Mouse (Mus musculus): ENCODE measurements around the gene Ccdc28a. TPM values are rescaled to one million over a fixed set of nuclear protein-coding genes. Genes with fewer than 3 reads are reported as not detected.

The Ccdc28a gene
- polyA plus RNA-seq, 1 experiment: 1.2 TPM

DNA sequence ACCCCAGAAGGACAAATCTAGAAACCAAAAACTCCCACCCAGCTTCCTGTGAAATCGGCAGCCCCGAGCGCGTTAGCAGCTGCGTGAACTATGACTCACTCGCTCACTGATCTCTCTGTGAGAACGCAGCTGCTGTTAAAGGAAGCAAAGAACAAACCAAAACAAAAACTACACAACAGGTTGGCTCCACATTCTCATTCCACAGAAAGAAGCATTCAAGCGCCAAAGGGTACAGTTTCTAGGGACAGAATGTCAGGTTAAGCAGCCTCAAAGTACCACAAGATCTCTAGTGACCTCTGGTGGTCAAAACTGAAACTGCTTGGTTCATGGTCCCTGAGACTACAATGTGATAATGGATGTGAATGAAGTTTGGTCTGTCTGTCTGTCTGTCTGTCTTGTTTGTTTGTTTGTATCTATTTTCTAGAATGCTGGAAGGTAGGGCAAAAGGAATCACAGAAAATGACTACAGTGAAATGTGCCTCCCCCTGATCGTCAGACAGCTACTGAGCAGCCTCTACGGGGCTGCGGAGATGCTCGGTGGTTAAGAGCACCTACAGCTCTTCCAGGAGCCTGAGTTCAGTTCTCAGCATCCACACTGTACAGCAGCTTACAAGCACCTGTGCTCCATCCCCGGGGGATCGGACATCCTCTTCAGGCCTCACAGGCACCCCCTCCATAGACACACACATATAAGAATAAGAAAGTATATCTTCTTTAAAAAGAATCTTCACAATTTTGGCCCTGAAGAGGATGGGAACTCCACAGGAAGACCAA is 37.4 kb downstream of the Ccdc28a start:
- Histone ChIP-seq H3K9me3 (peaks cover 19% of the 10 kb centered on the region), H3K36me3 (replicated peaks; ENCODE audit: low read length) (no peaks in the 10 kb centered on the region), H3K4me3 (replicated peaks) (peak overlapping the region; percentile 90), H3K27me3 (replicated peaks) (peaks cover 4% of the 10 kb centered on the region), H3K4me1 (peaks cover 8% of the 10 kb centered on the region; the same call in 1 of the 2 replicates)
- no peak for TF ChIP-seq FLI1 (IDR thresholded peaks at IDR 0.05; ENCODE audit: low read length)
- no peak for TF ChIP-seq GATA1 (IDR thresholded peaks at IDR 0.05; ENCODE audit: borderline replicate concordance, low read length)

DNA sequence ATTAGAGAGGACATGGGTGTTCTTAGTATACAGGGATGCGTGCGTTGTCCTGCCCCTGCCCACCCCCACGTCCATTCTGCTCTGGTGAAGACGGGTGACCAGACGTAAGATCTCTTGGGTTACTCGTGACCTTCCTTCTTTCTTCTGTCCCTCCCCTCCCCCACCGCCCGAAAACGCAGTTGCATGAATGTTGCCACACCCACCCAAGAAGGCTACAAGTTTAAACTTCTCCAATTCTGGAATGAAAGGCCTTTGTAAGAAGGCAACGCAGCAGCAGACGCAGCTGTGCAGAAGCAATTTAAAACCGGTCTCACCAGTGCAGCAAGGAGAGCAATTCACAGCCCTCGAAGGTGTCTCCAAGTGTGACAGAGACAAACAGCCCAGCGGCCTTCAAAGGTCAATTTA is 40.1 kb downstream of the Ccdc28a start:
- TF ChIP-seq GATA1 (IDR thresholded peaks at IDR 0.05; ENCODE audit: borderline replicate concordance, low read length): no peak
- TF ChIP-seq FLI1 (IDR thresholded peaks at IDR 0.05; ENCODE audit: low read length): no peak
- H3K36me3 ChIP-seq (replicated peaks; ENCODE audit: low read length): no peaks in the 10 kb centered on the region
- H3K4me3 ChIP-seq (replicated peaks): no peak overlapping the region
- H3K27me3 ChIP-seq (replicated peaks): peaks cover 4% of the 10 kb centered on the region
- peaks cover 11% of the 10 kb centered on the region for H3K9me3 ChIP-seq
- H3K4me1 ChIP-seq: peaks cover 28% of the 10 kb centered on the region

- Histone ChIP-seq H3K36me3 (replicated peaks; ENCODE audit: low read length) (no peaks in the 10 kb centered on the region), H3K4me3 (replicated peaks) (no peak overlapping the region), H3K4me1 (peaks cover 34% of the 10 kb centered on the region), H3K9me3 (peaks cover 10% of the 10 kb centered on the region), H3K27me3 (replicated peaks) (peaks cover 4% of the 10 kb centered on the region)
- TF ChIP-seq GATA1 (IDR thresholded peaks at IDR 0.05; ENCODE audit: borderline replicate concordance, low read length) (no peak), FLI1 (IDR thresholded peaks at IDR 0.05; ENCODE audit: low read length) (no peak)
These were observed 40.6 kb downstream of the Ccdc28a start for GRCm38 (mm10) chr10:18194156-18194555.

DNA sequence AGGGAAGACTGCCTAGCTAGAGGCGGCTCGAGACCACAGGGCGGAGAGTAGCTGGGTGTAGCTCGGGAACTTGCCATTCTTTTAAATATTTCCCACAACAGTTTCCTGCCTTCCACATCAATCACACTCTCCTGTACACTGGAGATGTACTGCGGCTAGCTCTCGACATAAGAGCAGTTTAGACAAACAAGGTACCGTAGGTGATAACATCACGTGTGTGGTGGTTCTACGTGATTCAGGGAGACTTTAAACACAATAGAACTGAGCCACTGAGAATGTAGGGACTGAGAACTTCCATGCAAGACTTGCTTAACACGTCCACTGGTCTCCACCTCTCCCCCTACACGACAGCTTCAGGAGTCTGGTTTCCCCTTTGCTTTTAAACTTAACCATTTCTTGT is 41.6 kb downstream of the Ccdc28a start:
- H3K27me3 ChIP-seq (replicated peaks): peaks cover 4% of the 10 kb centered on the region
- H3K4me3 ChIP-seq (replicated peaks): no peak overlapping the region
- H3K36me3 ChIP-seq (replicated peaks; ENCODE audit: low read length): no peaks in the 10 kb centered on the region
- peaks cover under 1% of the 10 kb centered on the region; the same call in 1 of the 2 replicates for H3K9me3 ChIP-seq
- TF ChIP-seq GATA1 (IDR thresholded peaks at IDR 0.05; ENCODE audit: borderline replicate concordance, low read length) (no peak), FLI1 (IDR thresholded peaks at IDR 0.05; ENCODE audit: low read length) (no peak)
- peaks cover 35% of the 10 kb centered on the region for H3K4me1 ChIP-seq

GRCm38 (mm10) chr10:18191706-18192105 is 43.1 kb downstream of the Ccdc28a start:
- Histone ChIP-seq H3K4me3 (replicated peaks) (no peak overlapping the region), H3K27me3 (replicated peaks) (peaks cover 4% of the 10 kb centered on the region)
- TF ChIP-seq GATA1 (IDR thresholded peaks at IDR 0.05; ENCODE audit: borderline replicate concordance, low read length) (no peak), FLI1 (IDR thresholded peaks at IDR 0.05; ENCODE audit: low read length) (no peak)

DNA sequence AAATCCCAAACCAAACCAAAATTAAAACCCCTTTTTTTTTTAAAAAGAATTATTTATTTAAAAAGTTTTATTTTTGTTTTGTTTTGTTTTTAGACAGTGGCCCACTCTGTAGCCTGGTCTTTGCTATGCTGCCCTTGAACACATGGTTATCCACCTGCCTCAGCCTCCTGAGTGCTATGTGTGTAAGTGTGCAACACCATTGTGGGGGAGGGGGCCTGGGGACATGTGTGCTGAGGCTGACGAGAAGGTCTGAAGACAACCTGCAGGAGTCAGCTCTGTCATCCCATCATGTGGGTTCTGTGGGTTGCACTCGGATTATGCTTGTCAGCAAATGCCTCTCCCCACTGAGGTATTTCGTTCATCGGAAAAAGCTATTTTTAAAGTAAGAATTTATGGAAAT is 45.3 kb downstream of the Ccdc28a start:
- H3K27me3 ChIP-seq (replicated peaks): peaks cover 4% of the 10 kb centered on the region
- H3K36me3 ChIP-seq (replicated peaks; ENCODE audit: low read length): no peaks in the 10 kb centered on the region
- TF ChIP-seq GATA1 (IDR thresholded peaks at IDR 0.05; ENCODE audit: borderline replicate concordance, low read length): no peak
- TF ChIP-seq FLI1 (IDR thresholded peaks at IDR 0.05; ENCODE audit: low read length): no peak
- no peak overlapping the region for H3K4me3 ChIP-seq (replicated peaks)
- peaks cover 57% of the 10 kb centered on the region for H3K4me1 ChIP-seq
- H3K9me3 ChIP-seq: no peaks in the 10 kb centered on the region

More at GRCm38 (mm10) chr10:18191706-18192105, 43.1 kb downstream of the Ccdc28a start:
- H3K4me1 ChIP-seq: peaks cover 38% of the 10 kb centered on the region
- H3K9me3 ChIP-seq: no peaks in the 10 kb centered on the region
- no peaks in the 10 kb centered on the region for H3K36me3 ChIP-seq (replicated peaks; ENCODE audit: low read length)

DNA sequence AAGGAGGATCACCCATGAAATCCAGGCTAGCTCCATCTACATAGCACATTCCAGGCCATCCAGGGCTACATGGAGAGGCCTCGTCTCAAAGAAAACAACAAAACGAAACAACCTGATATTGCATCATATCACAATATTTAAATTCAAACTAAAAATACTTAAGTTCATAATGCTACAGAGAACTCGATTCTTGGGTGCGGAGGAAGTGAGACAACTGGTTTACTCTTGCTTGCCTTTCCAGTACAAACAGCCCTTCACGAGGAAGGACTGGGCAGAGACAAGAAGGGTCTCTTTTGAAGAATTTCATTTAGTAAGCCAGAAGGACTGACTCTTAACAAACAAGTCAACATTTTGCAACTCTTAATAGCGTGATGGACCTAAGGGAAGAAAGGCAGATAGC is 46.2 kb downstream of the Ccdc28a start:
- Histone ChIP-seq H3K36me3 (replicated peaks; ENCODE audit: low read length) (no peaks in the 10 kb centered on the region), H3K4me1 (peaks cover 61% of the 10 kb centered on the region), H3K27me3 (replicated peaks) (peaks cover 4% of the 10 kb centered on the region), H3K9me3 (no peaks in the 10 kb centered on the region), H3K4me3 (replicated peaks) (no peak overlapping the region)
- TF ChIP-seq FLI1 (IDR thresholded peaks at IDR 0.05; ENCODE audit: low read length) (no peak), GATA1 (IDR thresholded peaks at IDR 0.05; ENCODE audit: borderline replicate concordance, low read length) (no peak)

DNA sequence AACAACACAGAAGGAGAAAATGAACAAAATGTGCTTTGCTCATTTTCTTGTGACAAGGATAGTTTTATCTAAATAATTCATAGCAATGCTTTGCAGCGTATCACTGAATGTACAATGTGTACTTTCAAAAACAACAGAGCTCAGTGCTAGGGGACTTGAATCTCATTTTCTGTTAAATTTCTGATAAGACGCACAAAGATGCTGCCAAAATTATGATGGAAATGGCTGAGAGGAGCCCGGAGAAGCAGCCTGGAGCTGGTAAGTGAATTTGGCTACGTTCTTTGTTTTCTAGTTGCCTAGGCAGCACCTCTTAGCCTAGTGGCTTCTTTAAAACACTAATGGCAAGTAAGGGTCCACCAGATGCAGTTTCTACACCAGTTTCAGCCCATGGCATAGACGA is 52.6 kb downstream of the Ccdc28a start:
- Histone ChIP-seq H3K36me3 (replicated peaks; ENCODE audit: low read length) (no peaks in the 10 kb centered on the region), H3K9me3 (no peaks in the 10 kb centered on the region), H3K4me1 (peaks cover 40% of the 10 kb centered on the region), H3K27me3 (replicated peaks) (no peaks in the 10 kb centered on the region), H3K4me3 (replicated peaks) (no peak overlapping the region)
- no peak for TF ChIP-seq GATA1 (IDR thresholded peaks at IDR 0.05; ENCODE audit: borderline replicate concordance, low read length)
- no peak for TF ChIP-seq FLI1 (IDR thresholded peaks at IDR 0.05; ENCODE audit: low read length)

GRCm38 (mm10) chr10:18177304-18177703 is 57.5 kb downstream of the Ccdc28a start:
- TF ChIP-seq FLI1 (IDR thresholded peaks at IDR 0.05; ENCODE audit: low read length): no peak
- TF ChIP-seq GATA1 (IDR thresholded peaks at IDR 0.05; ENCODE audit: borderline replicate concordance, low read length): no peak
- Histone ChIP-seq H3K4me1 (peaks cover 39% of the 10 kb centered on the region), H3K36me3 (replicated peaks; ENCODE audit: low read length) (no peaks in the 10 kb centered on the region), H3K27me3 (replicated peaks) (no peaks in the 10 kb centered on the region), H3K4me3 (replicated peaks) (no peak overlapping the region), H3K9me3 (no peaks in the 10 kb centered on the region)

GRCm38 (mm10) chr10:18176722-18177121 is 58.1 kb downstream of the Ccdc28a start:
- H3K4me3 ChIP-seq (replicated peaks): no peak overlapping the region
- no peaks in the 10 kb centered on the region for H3K36me3 ChIP-seq (replicated peaks; ENCODE audit: low read length)
- H3K9me3 ChIP-seq: no peaks in the 10 kb centered on the region
- H3K27me3 ChIP-seq (replicated peaks): no peaks in the 10 kb centered on the region
- peaks cover 39% of the 10 kb centered on the region for H3K4me1 ChIP-seq
- TF ChIP-seq GATA1 (IDR thresholded peaks at IDR 0.05; ENCODE audit: borderline replicate concordance, low read length): no peak
- TF ChIP-seq FLI1 (IDR thresholded peaks at IDR 0.05; ENCODE audit: low read length): no peak
